Mouse (Mus musculus) Patski (cell line): ENCODE results near the gene B4galnt2. TPM values are rescaled to one million over a fixed set of nuclear protein-coding genes. Genes with fewer than 3 reads are reported as not detected.

Experiments used
- ATAC-seq: fragments of 100-300 bp; one replicate; pipeline ENCODE4 v1.8.0; 2021
- CTCF ChIA-PET: fragments of 350-600 bp; sonication (Branson Sonifier 250); formaldehyde crosslinking; loops from one replicate; lab custom pipeline; 2022; ENCODE audit warnings: inconsistent platforms; lab: Charles Lee
- POLR2A ChIA-PET: fragments of 350-600 bp; sonication (Branson Sonifier 250); formaldehyde crosslinking; loops from one replicate; lab custom pipeline; 2022; ENCODE audit warnings: antibody characterized with exemption, inconsistent platforms; lab: Charles Lee
- DNase-seq: peaks from one replicate; pipeline ENCODE4 v3.0.0-alpha.2; 2011; ENCODE audit warnings: low read depth, low spot score
- H3K27me3 ChIP-seq: fragments of 371-371 bp; one replicate; pipeline ENCODE4 v1.5.1; 2021
- CTCF ChIP-seq: fragments of 100-300 bp; IDR thresholded peaks from one replicate; pipeline ENCODE4 v1.5.1; 2021
- in situ Hi-C: fragments of 300-500 bp; cut with MboI; formaldehyde crosslinking; loops from 3 replicates; pipeline ENCODE4 v1.11.1; 2018; ENCODE audit warnings: low pct_unique_long_range_greater_than_20kb, mixed read lengths
- polyA plus RNA-seq: library from polyadenylated mRNA; unstranded; gene quantifications from one replicate; pipeline ENCODE4 v1.2.3, GENCODE M21; 2021

The B4galnt2 gene
- polyA plus RNA-seq, 1 experiment from 2014 or later = 0.21 TPM

DNA sequence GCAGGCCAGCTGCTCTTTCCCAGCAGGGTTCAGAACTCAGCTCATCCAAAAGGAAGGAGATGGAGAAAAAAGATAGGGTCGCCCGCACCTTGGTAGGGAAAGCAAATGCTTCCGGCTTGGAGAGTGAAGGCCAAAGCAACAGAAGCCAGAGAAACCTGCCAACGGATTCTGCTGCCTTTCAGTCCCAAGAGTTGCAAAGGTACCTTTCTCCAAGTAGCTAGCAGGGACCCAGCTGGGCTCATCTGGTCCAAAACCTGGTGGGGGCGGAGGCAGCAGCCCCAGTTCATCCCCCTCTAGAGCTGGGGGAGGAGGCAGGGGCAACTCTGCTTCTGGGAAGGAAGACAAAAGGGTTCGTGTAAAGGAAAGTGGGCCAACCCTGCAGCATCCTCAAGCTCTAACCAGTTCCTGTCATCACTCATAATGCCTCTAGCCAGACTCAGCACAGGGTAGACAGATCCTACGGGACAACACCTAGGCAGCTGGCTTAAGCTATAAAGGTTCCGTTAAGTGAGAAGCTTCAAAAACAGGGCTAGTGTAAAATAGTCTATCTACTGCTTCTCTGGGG lies 81.6 kb downstream of the B4galnt2 start:
- no peak for TF ChIP-seq CTCF
- CTCF ChIA-PET = interaction anchor here (1.0 kb wide), 1 partner anchor 18 kb away, joined by 3 read pairs; no protein-coding TSS in a partner anchor
- no peak for ATAC-seq
- POLR2A ChIA-PET = no interaction called here
- H3K27me3 ChIP-seq = peaks cover 7% of the 10 kb centered on the region
- in situ Hi-C loops = no loop called here
- DNase-seq = no peak

GRCm38 (mm10) chr11:95832129-95833005 lies 82.3 kb downstream of the B4galnt2 start:
- ATAC-seq (no peak), DNase-seq (no peak)
- H3K27me3 ChIP-seq = peaks cover 7% of the 10 kb centered on the region
- ChIA-PET POLR2A (no interaction called here), CTCF (interaction anchor here (1.0 kb wide), 1 partner anchor 18 kb away, joined by 3 read pairs; no protein-coding TSS in a partner anchor)
- no peak for TF ChIP-seq CTCF
- in situ Hi-C loops = no loop called here

GRCm38 (mm10) chr11:95831641-95832040 lies 83.0 kb downstream of the B4galnt2 start:
- ChIA-PET POLR2A (no interaction called here), CTCF (no interaction called here)
- ATAC-seq (no peak), DNase-seq (no peak)
- peaks cover 7% of the 10 kb centered on the region for H3K27me3 ChIP-seq
- in situ Hi-C loops = no loop called here
- no peak for TF ChIP-seq CTCF

- in situ Hi-C loops = no loop called here
- ATAC-seq (no peak), DNase-seq (no peak)
- peaks cover 7% of the 10 kb centered on the region for H3K27me3 ChIP-seq
- CTCF ChIA-PET = no interaction called here
- POLR2A ChIA-PET = no interaction called here
- no peak for TF ChIP-seq CTCF
Observed at GRCm38 (mm10) chr11:95831276-95831619, 83.4 kb downstream of the B4galnt2 start.

- CTCF ChIA-PET = no interaction called here
- ATAC-seq (no peak), DNase-seq (no peak)
- POLR2A ChIA-PET = no interaction called here
- in situ Hi-C loops = no loop called here
- TF ChIP-seq CTCF = no peak
- peaks cover 7% of the 10 kb centered on the region for H3K27me3 ChIP-seq
Observed at GRCm38 (mm10) chr11:95830411-95831275, 84.0 kb downstream of the B4galnt2 start.

GRCm38 (mm10) chr11:95829526-95830050 lies 85.1 kb downstream of the B4galnt2 start:
- TF ChIP-seq CTCF = no peak
- peaks cover 14% of the 10 kb centered on the region for H3K27me3 ChIP-seq
- ChIA-PET CTCF (no interaction called here), POLR2A (no interaction called here)
- no peak for ATAC-seq
- in situ Hi-C loops = no loop called here
- DNase-seq = no peak

GRCm38 (mm10) chr11:95828181-95828964 lies 86.3 kb downstream of the B4galnt2 start:
- no peak for TF ChIP-seq CTCF
- ChIA-PET POLR2A (no interaction called here), CTCF (interaction anchor here (1.0 to 1.7 kb wide), 10 partner anchors 8 to 262 kb away, joined by 3 to 5 read pairs (median 3); no protein-coding TSS in a partner anchor)
- in situ Hi-C loops = no loop called here
- DNase-seq (no peak), ATAC-seq (no peak)
- H3K27me3 ChIP-seq = peaks cover 14% of the 10 kb centered on the region

DNA sequence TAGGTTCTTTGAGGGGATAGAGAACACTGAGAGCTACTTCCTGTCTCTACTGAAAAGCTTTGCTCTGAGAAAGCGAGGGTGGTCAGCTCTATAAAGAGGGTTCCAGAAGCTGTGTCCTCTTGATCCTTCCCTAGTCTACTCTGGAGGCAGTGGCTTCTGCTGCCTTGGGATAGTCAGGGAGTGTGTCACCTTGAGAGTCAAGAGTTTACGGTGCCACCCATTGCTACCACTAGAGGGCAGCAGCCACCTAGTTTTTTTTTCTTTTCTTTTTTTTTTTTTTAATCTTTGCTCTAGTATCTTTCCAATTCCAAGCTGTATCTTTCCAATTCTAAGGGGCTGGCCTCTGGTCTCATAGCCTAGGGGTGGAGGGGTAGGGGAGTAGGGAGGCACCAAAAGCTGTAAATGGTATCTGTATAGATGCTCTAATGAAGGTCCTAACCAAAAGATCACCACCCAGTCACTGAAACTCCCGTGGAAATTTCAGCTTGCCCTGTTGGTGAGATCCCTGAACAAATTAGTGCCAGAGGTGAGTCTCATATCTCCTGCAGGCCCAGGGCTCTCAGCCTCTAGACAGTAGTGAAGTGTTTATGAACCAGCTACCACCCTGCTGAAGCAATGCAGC lies 87.1 kb downstream of the B4galnt2 start:
- CTCF ChIA-PET = interaction anchor here (0.7 to 1.7 kb wide), 13 partner anchors 8 to 313 kb away, joined by 3 to 5 read pairs (median 3); partner anchors contain the start of gene Snf8

GRCm38 (mm10) chr11:95827168-95827447 lies 87.6 kb downstream of the B4galnt2 start:
- no peak for TF ChIP-seq CTCF
- H3K27me3 ChIP-seq = peaks cover 14% of the 10 kb centered on the region
- ATAC-seq (no peak), DNase-seq (no peak)
- in situ Hi-C loops = no loop called here
- POLR2A ChIA-PET = no interaction called here
- CTCF ChIA-PET = interaction anchor here (0.7 to 1.7 kb wide), 12 partner anchors 9 to 314 kb away, joined by 3 to 5 read pairs (median 3); partner anchors contain the start of gene Snf8

More for the DNA sequence above, 87.1 kb downstream of the B4galnt2 start:
- peaks cover 14% of the 10 kb centered on the region for H3K27me3 ChIP-seq
- POLR2A ChIA-PET = no interaction called here
- no peak for TF ChIP-seq CTCF
- no peak for ATAC-seq
- in situ Hi-C loops = no loop called here
- DNase-seq = peak; percentile 25
